Mouse (Mus musculus): ENCODE data around the gene Apeh.

DNA sequence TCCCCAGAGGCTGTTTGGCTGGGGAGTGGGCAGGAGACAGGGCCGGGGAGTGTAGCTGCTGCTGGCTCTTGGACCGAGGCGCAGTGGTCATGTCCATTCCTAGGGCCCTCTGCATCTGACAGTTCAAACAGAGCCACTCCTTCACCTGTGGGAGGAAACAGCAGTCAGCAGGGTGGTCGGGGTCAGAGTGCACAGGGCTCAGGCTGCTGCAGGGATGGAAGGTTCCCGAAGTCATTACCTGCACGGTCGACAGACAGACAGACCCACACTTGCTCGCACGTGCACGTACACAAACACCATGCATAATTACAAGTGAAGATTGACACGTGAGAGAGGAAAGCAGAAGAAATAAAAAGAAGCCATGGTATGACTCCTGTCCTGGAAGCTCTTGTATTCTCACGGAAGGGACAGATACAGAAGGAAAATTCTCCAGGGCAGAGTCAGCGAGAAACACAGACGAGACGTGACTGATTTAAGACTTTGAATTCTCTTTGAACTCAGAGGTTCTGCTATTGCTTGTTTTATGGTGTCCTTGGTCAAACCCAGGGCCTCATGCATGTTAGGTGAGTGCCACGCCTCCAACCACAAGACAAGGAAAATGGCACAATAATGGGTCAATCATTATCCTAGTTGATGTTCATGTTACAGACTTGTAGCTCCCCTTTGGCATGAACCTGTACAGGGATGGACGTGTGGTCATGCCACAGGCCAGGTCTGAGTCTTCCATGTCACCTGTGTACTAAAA lies 32.2 kb upstream of the Apeh start:
- TF ChIP-seq CTCF (IDR thresholded peaks at IDR 0.05; ENCODE audit: control insufficient read depth, insufficient read depth, low read length) (no peak), POLR2A (IDR thresholded peaks at IDR 0.05; ENCODE audit: borderline replicate concordance, control insufficient read depth, low read depth, low read length) (no peak)
